Mouse (Mus musculus) hindbrain, embryonic 10.5 days (tissue): ENCODE data around the gene Slc1a3. TPM values are rescaled to one million over a fixed set of nuclear protein-coding genes. Genes with fewer than 3 reads are reported as not detected.

Experiments used
- DNase-seq: peaks from one replicate; pipeline ENCODE4 v3.0.0-alpha.2; 2017; ENCODE audit warnings: low spot score
- H3K27ac ChIP-seq: fragments of 300-500 bp; sonication (generic); 2 replicates; pipeline ENCODE4 v1.5.1; 2016; ENCODE audit warnings: mild to moderate bottlenecking, moderate library complexity
- H3K27me3 ChIP-seq: fragments of 300-500 bp; sonication (generic); 2 replicates; pipeline ENCODE4 v1.6.1; 2016; ENCODE audit warnings: mild to moderate bottlenecking; ENCODE audit not compliant: poor library complexity, insufficient read depth, severe bottlenecking
- H3K36me3 ChIP-seq: fragments of 300-500 bp; sonication (generic); 2 replicates; pipeline ENCODE4 v1.6.1; 2016; ENCODE audit warnings: mild to moderate bottlenecking, moderate library complexity
- H3K4me1 ChIP-seq: fragments of 300-500 bp; sonication (generic); replicated peaks from 2 replicates; pipeline ENCODE4 v1.6.1; 2016; ENCODE audit warnings: mild to moderate bottlenecking
- H3K4me3 ChIP-seq: fragments of 300-500 bp; sonication (generic); 2 replicates; pipeline ENCODE4 v1.5.1; 2016; ENCODE audit warnings: mild to moderate bottlenecking, moderate library complexity
- H3K9me3 ChIP-seq: fragments of 300-500 bp; sonication (generic); 2 replicates; pipeline ENCODE4 v1.6.1; 2016; ENCODE audit warnings: mild to moderate bottlenecking, moderate library complexity
- WGBS: fragments of 180-500 bp; shearing (Covaris S2); methylation state at CpG from one replicate; pipeline ENCODE4 v1.1.7; 2016; 5-methylcytosine and 5-hydroxymethylcytosine counted together
- polyA plus RNA-seq: library from polyadenylated mRNA; unstranded; fragments of >200 nt; fragmentation: Nextera tagmentation; extraction: Ambion mirVana; gene quantifications from 2 replicates; pipeline ENCODE4 v1.2.1, GENCODE M21; 2016

Gene Slc1a3
- polyA plus RNA-seq, result 26.1 and 28.2 TPM in 2 replicates

- under 1% methylated on average over 34 of the region's 34 CpGs for WGBS
- H3K27ac ChIP-seq, result peak within 1 kb of the TSS; percentile 88
Observed at GRCm38 (mm10) chr15:8710146-8711006, at the start of gene Slc1a3. Gene Slc1a3, minus strand, starts transcription at chr15:8710764.

GRCm38 (mm10) chr15:8759026-8759425 is 48.5 kb upstream of the Slc1a3 start:
- no peaks in the 10 kb centered on the region for H3K36me3 ChIP-seq
- WGBS, result 74% methylated on average over 3 of the region's 3 CpGs
- H3K27ac ChIP-seq, result no peak overlapping the region
- no peaks in the 10 kb centered on the region for H3K27me3 ChIP-seq
- no peak for DNase-seq
- no peaks in the 10 kb centered on the region for H3K9me3 ChIP-seq
- no peak overlapping the region for H3K4me3 ChIP-seq
- peaks cover 5% of the 10 kb centered on the region; the same call in 1 of the 2 replicates for H3K4me1 ChIP-seq

More at GRCm38 (mm10) chr15:8710146-8711006, at the start of gene Slc1a3:
- Histone ChIP-seq H3K9me3 (no peaks in the 10 kb centered on the region), H3K4me3 (peak within 1 kb of the TSS; percentile 71), H3K27me3 (peaks cover 17% of the 10 kb centered on the region), H3K4me1 (peaks cover 10% of the 10 kb centered on the region), H3K36me3 (0 out of 2 replicates have a peak, but pooled peaks cover 12% of the 10 kb centered on the region)
- DNase-seq, result peak; percentile 73

GRCm38 (mm10) chr15:8756441-8756840 is 45.9 kb upstream of the Slc1a3 start:
- no peak for DNase-seq
- Histone ChIP-seq H3K36me3 (no peaks in the 10 kb centered on the region), H3K4me1 (no peaks in the 10 kb centered on the region), H3K4me3 (no peak overlapping the region), H3K27me3 (no peaks in the 10 kb centered on the region), H3K27ac (no peak overlapping the region), H3K9me3 (no peaks in the 10 kb centered on the region)
- 83% methylated on average over 6 of the region's 6 CpGs for WGBS

GRCm38 (mm10) chr15:8749762-8750161 is 39.2 kb upstream of the Slc1a3 start:
- H3K4me3 ChIP-seq, result no peak overlapping the region
- H3K27ac ChIP-seq, result no peak overlapping the region
- no peaks in the 10 kb centered on the region for H3K27me3 ChIP-seq
- 90% methylated on average over 4 of the region's 4 CpGs for WGBS
- no peak for DNase-seq
- no peaks in the 10 kb centered on the region for H3K4me1 ChIP-seq
- no peaks in the 10 kb centered on the region for H3K36me3 ChIP-seq
- no peaks in the 10 kb centered on the region for H3K9me3 ChIP-seq

- Histone ChIP-seq H3K36me3 (no peaks in the 10 kb centered on the region), H3K27ac (no peak overlapping the region), H3K4me1 (no peaks in the 10 kb centered on the region), H3K9me3 (no peaks in the 10 kb centered on the region), H3K27me3 (no peaks in the 10 kb centered on the region), H3K4me3 (no peak overlapping the region)
- 83% methylated on average over 1 of the region's 1 CpGs for WGBS
- no peak for DNase-seq
Observed at GRCm38 (mm10) chr15:8748771-8749170, 38.2 kb upstream of the Slc1a3 start.

GRCm38 (mm10) chr15:8741593-8741992 is 31.0 kb upstream of the Slc1a3 start:
- peak overlapping the region; percentile 67; the same call in 1 of the 2 replicates for H3K27ac ChIP-seq
- no peaks in the 10 kb centered on the region for H3K9me3 ChIP-seq
- H3K4me3 ChIP-seq, result no peak overlapping the region
- H3K4me1 ChIP-seq, result peaks cover 10% of the 10 kb centered on the region
- 46% methylated on average over 6 of the region's 6 CpGs for WGBS
- no peak for DNase-seq
- no peaks in the 10 kb centered on the region for H3K36me3 ChIP-seq
- no peaks in the 10 kb centered on the region for H3K27me3 ChIP-seq

GRCm38 (mm10) chr15:8740724-8741123 is 30.2 kb upstream of the Slc1a3 start:
- Histone ChIP-seq H3K9me3 (no peaks in the 10 kb centered on the region), H3K4me3 (no peak overlapping the region), H3K27ac (no peak overlapping the region), H3K36me3 (no peaks in the 10 kb centered on the region), H3K4me1 (peaks cover 10% of the 10 kb centered on the region), H3K27me3 (no peaks in the 10 kb centered on the region)
- 92% methylated on average over 8 of the region's 8 CpGs for WGBS
- DNase-seq, result no peak

- Histone ChIP-seq H3K36me3 (no peaks in the 10 kb centered on the region), H3K4me1 (peaks cover 14% of the 10 kb centered on the region), H3K4me3 (no peak overlapping the region), H3K27ac (no peak overlapping the region), H3K9me3 (no peaks in the 10 kb centered on the region), H3K27me3 (no peaks in the 10 kb centered on the region)
- no peak for DNase-seq
- WGBS, result 91% methylated on average over 5 of the region's 5 CpGs
Observed at GRCm38 (mm10) chr15:8738156-8738555, 27.6 kb upstream of the Slc1a3 start.

GRCm38 (mm10) chr15:8734363-8734739 is 23.8 kb upstream of the Slc1a3 start:
- WGBS, result 85% methylated on average over 6 of the region's 6 CpGs
- Histone ChIP-seq H3K36me3 (no peaks in the 10 kb centered on the region), H3K4me3 (no peak overlapping the region), H3K9me3 (0 out of 2 replicates have a peak, but pooled peaks cover 3% of the 10 kb centered on the region), H3K27ac (no peak overlapping the region), H3K27me3 (no peaks in the 10 kb centered on the region), H3K4me1 (peaks cover 4% of the 10 kb centered on the region; the same call in 1 of the 2 replicates)
- no peak for DNase-seq

GRCm38 (mm10) chr15:8733669-8734362 is 23.3 kb upstream of the Slc1a3 start:
- Histone ChIP-seq H3K4me1 (peaks cover 4% of the 10 kb centered on the region; the same call in 1 of the 2 replicates), H3K9me3 (0 out of 2 replicates have a peak, but pooled peaks cover 3% of the 10 kb centered on the region), H3K4me3 (no peak overlapping the region), H3K27ac (0 out of 2 replicates have a peak overlapping the region, but pooled peaks have one; percentile 41), H3K36me3 (no peaks in the 10 kb centered on the region), H3K27me3 (no peaks in the 10 kb centered on the region)
- whole genome bisulfite sequencing, result 24% methylated on average over 7 of the region's 7 CpGs
- DNase-seq, result peak; percentile 23

- Histone ChIP-seq H3K27me3 (no peaks in the 10 kb centered on the region), H3K4me1 (peaks cover 2% of the 10 kb centered on the region; the same call in 1 of the 2 replicates), H3K36me3 (no peaks in the 10 kb centered on the region), H3K4me3 (no peak overlapping the region), H3K9me3 (0 out of 2 replicates have a peak, but pooled peaks cover 3% of the 10 kb centered on the region), H3K27ac (no peak overlapping the region)
- 93% methylated on average over 7 of the region's 7 CpGs for WGBS
- no peak for DNase-seq
Observed at GRCm38 (mm10) chr15:8728861-8729260, 18.3 kb upstream of the Slc1a3 start.

GRCm38 (mm10) chr15:8722386-8723100 is 12.0 kb upstream of the Slc1a3 start:
- 90% methylated on average over 14 of the region's 14 CpGs for WGBS
- Histone ChIP-seq H3K36me3 (no peaks in the 10 kb centered on the region), H3K4me3 (no peak overlapping the region), H3K9me3 (no peaks in the 10 kb centered on the region), H3K27ac (no peak overlapping the region), H3K4me1 (0 out of 2 replicates have a peak, but pooled peaks cover 3% of the 10 kb centered on the region), H3K27me3 (no peaks in the 10 kb centered on the region)
- no peak for DNase-seq
